Mouse (Mus musculus): Measurements from ENCODE around the gene Psg18.
"Not testable (repeated sequence)": the region's sequence is repeated elsewhere in the genome, so short reads cannot be mapped to it uniquely, and the experiment has no call there.

Gene Psg18

DNA sequence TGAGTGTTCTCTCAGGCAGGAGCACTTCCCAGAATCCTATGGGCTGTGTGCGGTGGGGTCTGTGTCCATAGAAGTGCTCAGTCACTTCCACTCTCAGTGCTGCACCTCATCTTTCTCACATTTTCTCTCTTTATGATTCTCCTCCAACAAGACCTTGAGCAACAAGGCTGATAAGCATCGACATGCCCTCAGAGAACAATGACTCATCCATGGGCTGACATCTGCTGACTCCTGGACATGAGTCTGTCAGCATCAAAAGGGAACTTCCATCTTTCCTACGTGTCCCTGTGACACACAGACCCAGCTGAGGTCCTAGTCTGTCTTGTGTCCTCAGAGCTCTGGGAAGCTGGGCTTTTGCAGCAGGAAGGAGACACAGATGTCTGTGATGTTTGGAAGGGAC, at the start of gene Psg18:
Gene Psg18, minus strand, starts transcription at position 101 of the 400 bp plus-strand sequence.
- not testable (repeated sequence) for DNase-seq (ENCODE audit: low spot score)

DNA sequence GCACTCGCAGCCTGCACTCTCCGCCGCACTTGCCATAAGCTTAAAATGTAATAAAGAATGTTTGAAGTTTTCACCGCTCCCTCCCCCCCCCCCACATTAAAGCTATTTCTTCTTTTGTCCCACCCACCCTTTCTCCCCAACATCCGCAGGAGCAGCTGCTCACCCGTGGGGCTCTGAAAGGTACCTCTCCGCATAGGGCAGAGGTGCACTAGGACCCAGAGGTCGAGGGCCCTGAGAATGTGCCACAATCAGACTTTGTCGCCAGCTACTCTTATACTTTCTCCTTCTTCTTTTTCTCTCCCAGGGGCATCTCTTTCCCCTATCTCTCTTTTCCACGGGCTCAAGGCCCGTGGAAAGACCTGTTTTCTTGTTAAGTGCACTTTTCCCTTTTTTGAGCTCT, 48.6 kb upstream of the Psg18 start:
- DNase-seq (ENCODE audit: low spot score): no peak

- no peak for DNase-seq (ENCODE audit: low spot score)
These were observed 47.9 kb upstream of the Psg18 start for GRCm38 (mm10) chr7:18402527-18403237.

GRCm38 (mm10) chr7:18391483-18391882, 36.7 kb upstream of the Psg18 start:
- not testable (repeated sequence) for DNase-seq (ENCODE audit: low spot score)

GRCm38 (mm10) chr7:18378295-18378694, 23.5 kb upstream of the Psg18 start:
- no peak for DNase-seq (ENCODE audit: low spot score)

DNA sequence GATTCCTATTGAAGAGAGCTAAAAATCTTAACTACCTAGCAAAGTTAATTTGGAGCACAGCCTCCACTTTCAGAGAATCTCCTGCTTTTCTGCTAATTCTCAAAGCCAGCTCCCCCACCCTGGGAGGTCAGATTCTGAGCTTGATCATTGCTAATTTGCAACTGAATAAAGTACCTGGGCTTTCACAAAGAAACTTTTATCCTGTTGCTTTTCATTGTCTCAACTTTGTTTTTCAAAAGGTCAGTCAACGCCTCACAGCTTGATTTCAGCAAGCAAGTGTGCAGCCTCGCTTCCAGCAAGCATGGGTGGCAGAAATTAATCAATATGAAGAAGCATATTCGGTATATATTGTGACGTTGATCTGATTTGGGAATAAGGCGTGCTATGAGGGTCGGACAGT, 19.4 kb downstream of the Psg18 start:
- DNase-seq (ENCODE audit: low spot score): not testable (repeated sequence)
